Mouse (Mus musculus): ENCODE results near the gene Olfr633. TPM values are rescaled to one million over a fixed set of nuclear protein-coding genes. Genes with fewer than 3 reads are reported as not detected.

Gene Olfr633
- total RNA-seq (2014; rRNA removed), result not detected in 2 replicates
- not detected in 2 replicates for polyA plus RNA-seq (2015; fragmentation: Nextera tagmentation; extraction: Ambion mirVana)

DNA sequence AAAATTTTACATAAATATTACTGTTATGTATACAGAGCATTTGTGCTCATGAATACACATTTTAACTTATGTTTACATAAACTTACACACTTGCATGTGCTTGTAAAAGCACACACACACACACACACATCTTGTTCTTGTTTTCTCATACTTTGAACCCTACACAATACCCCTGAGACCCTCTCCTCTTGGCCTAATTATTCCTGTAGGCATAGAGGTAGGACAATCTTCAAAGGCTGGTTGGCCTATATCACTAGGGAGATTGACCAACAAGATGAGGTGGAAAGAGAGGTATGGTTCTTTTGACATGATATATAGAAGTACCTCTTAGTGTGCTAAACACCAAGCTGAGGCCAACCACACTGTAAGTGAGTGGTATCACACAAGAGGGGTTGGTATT lies at the start of gene Olfr633:
TSS of gene Olfr633 (plus strand) at position 301 of the 400 bp plus-strand sequence.
- no peak within 1 kb of the TSS for H3K27ac ChIP-seq (ENCODE audit: low read depth, low read length)
- no peaks in the 10 kb centered on the region for H3K9me3 ChIP-seq (ENCODE audit: low read length)
- no peaks in the 10 kb centered on the region for H3K27me3 ChIP-seq (ENCODE audit: insufficient read depth, low read length)
- DNase-seq (ENCODE audit: low spot score) (no peak), ATAC-seq (ENCODE audit: low FRiP score) (no peak)
- H3K9ac ChIP-seq (replicated peaks; ENCODE audit: low read length, poor library complexity, severe bottlenecking), result no peak within 1 kb of the TSS
- no peaks in the 10 kb centered on the region for H3K36me3 ChIP-seq (ENCODE audit: insufficient read depth, low read length)
- no peak within 1 kb of the TSS for H3K4me2 ChIP-seq (ENCODE audit: low read depth, low read length, poor library complexity, severe bottlenecking)
- H3K4me1 ChIP-seq (ENCODE audit: insufficient read depth, low read length), result no peaks in the 10 kb centered on the region
- TF ChIP-seq CTCF (IDR thresholded peaks at IDR 0.05), result no peak
- no peak within 1 kb of the TSS for H3K4me3 ChIP-seq (ENCODE audit: low read depth, low read length)

DNA sequence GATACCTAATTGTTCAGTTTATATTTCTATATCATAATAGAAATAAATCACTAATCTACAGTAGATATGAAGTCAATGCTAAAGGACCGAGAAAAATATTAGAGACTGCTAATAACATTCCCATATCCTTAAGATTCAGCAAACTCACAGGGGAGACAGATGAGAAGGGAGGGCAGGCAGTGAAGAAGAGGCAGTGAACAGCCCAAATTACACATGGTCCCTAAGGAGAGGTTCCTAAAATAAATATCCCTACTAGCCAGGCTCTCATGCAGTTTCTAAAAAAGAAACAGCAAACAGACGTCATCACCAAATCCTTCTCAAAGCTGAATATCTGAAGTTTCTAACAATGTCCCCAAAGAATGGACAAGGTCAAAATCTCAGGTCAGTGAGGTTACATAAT lies 41.0 kb upstream of the Olfr633 start, which contains the start of gene Olfr65:
TSS of gene Olfr65 (plus strand) at position 301 of the 400 bp plus-strand sequence.
- Histone ChIP-seq H3K9me3 (ENCODE audit: low read length) (no peaks in the 10 kb centered on the region), H3K27ac (ENCODE audit: low read depth, low read length) (no peak within 1 kb of the TSS), H3K9ac (replicated peaks; ENCODE audit: low read length, poor library complexity, severe bottlenecking) (no peak within 1 kb of the TSS), H3K4me2 (ENCODE audit: low read depth, low read length, poor library complexity, severe bottlenecking) (no peak within 1 kb of the TSS), H3K4me3 (ENCODE audit: low read depth, low read length) (no peak within 1 kb of the TSS), H3K27me3 (ENCODE audit: insufficient read depth, low read length) (no peaks in the 10 kb centered on the region), H3K36me3 (ENCODE audit: insufficient read depth, low read length) (no peaks in the 10 kb centered on the region), H3K4me1 (ENCODE audit: insufficient read depth, low read length) (no peaks in the 10 kb centered on the region)
- 75% methylated on average over 2 of the region's 2 CpGs for WGBS
- ATAC-seq (ENCODE audit: low FRiP score), result no peak
- DNase-seq (ENCODE audit: low spot score), result no peak
- TF ChIP-seq CTCF (IDR thresholded peaks at IDR 0.05), result no peak

DNA sequence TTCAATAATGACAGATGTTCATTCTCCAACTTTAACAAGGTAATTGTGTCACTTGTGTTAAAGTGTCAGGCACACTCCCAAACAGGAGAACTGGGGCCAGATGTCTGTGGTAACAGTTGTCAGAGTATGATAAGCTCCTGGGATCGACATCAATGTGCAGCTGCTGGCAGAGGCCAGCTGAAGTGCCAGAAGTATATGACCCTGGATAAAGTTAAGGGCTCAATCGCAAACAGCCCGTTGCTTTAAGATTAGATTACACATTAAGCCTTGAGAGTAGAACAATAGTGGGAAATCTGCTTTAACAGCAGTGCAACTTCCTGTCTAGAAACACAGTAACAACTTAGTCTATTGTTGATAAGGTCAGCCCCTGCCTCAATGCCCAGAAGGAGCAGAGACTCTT lies 34.2 kb upstream of the Olfr633 start:
- Histone ChIP-seq H3K9ac (replicated peaks; ENCODE audit: low read length, poor library complexity, severe bottlenecking) (no peak overlapping the region), H3K4me3 (ENCODE audit: low read depth, low read length) (no peak overlapping the region), H3K36me3 (ENCODE audit: insufficient read depth, low read length) (no peaks in the 10 kb centered on the region), H3K4me1 (ENCODE audit: insufficient read depth, low read length) (no peaks in the 10 kb centered on the region), H3K27ac (ENCODE audit: low read depth, low read length) (no peak overlapping the region), H3K9me3 (ENCODE audit: low read length) (no peaks in the 10 kb centered on the region), H3K4me2 (ENCODE audit: low read depth, low read length, poor library complexity, severe bottlenecking) (no peak overlapping the region), H3K27me3 (ENCODE audit: insufficient read depth, low read length) (no peaks in the 10 kb centered on the region)
- DNase-seq (ENCODE audit: low spot score), result no peak
- 63% methylated on average over 3 of the region's 3 CpGs for WGBS
- TF ChIP-seq CTCF (IDR thresholded peaks at IDR 0.05), result no peak
- no peak for ATAC-seq (ENCODE audit: low FRiP score)

DNA sequence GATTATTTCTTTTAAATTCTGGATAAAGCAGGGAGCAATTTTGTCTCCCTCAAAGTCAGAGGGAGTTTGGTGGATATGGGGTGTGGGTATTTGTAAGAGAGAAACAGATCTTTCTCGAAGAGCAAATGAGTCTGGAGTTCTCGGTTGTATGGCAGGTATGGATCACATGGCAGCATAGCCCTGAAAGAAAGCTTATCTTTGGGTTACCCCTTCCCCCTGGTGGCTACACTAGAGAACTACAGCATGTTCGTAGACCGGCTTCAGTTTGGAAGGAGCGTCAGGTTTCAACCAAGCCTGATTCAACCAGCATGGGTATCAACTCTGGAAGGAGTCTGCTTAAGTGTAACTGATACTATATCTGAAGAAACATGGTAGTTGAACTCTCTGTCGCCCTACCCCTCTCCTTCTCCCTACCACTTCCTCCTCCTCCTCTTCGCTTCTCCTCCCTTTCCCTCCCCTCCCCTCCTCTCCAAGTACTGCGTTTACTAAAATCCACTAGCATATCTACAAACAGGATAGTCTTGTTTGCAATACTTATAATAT lies 31.2 kb upstream of the Olfr633 start:
- Histone ChIP-seq H3K9ac (replicated peaks; ENCODE audit: low read length, poor library complexity, severe bottlenecking) (no peak overlapping the region), H3K27me3 (ENCODE audit: insufficient read depth, low read length) (no peaks in the 10 kb centered on the region), H3K27ac (ENCODE audit: low read depth, low read length) (no peak overlapping the region), H3K4me3 (ENCODE audit: low read depth, low read length) (no peak overlapping the region), H3K4me1 (ENCODE audit: insufficient read depth, low read length) (no peaks in the 10 kb centered on the region), H3K36me3 (ENCODE audit: insufficient read depth, low read length) (no peaks in the 10 kb centered on the region), H3K9me3 (ENCODE audit: low read length) (no peaks in the 10 kb centered on the region), H3K4me2 (ENCODE audit: low read depth, low read length, poor library complexity, severe bottlenecking) (no peak overlapping the region)
- 60% methylated on average over 8 of the region's 8 CpGs for WGBS
- peak; percentile 37 for TF ChIP-seq CTCF (IDR thresholded peaks at IDR 0.05)
- no peak for ATAC-seq (ENCODE audit: low FRiP score)
- DNase-seq (ENCODE audit: low spot score), result no peak

DNA sequence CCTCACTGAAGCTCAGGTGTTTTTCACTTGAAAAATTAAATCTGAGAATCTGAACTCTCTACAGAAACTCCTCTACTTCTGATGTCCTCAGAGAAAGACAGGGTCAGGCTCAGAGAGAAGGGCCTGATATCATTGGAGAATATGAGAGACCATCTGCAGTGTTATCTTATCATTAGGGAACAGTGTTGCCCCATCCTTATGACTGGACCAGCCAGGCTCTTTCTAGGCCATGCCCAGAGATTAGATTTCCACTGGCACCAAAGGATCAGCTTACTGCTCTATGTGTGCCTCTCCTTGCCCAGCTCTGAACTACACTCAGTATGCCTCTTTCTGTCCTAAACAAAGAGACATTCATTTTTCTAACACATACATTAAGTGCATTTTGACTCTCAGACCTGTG lies 28.9 kb upstream of the Olfr633 start:
- H3K9me3 ChIP-seq (ENCODE audit: low read length), result no peaks in the 10 kb centered on the region
- H3K36me3 ChIP-seq (ENCODE audit: insufficient read depth, low read length), result no peaks in the 10 kb centered on the region
- H3K9ac ChIP-seq (replicated peaks; ENCODE audit: low read length, poor library complexity, severe bottlenecking), result no peak overlapping the region
- no peaks in the 10 kb centered on the region for H3K27me3 ChIP-seq (ENCODE audit: insufficient read depth, low read length)
- H3K27ac ChIP-seq (ENCODE audit: low read depth, low read length), result no peak overlapping the region
- ATAC-seq (ENCODE audit: low FRiP score) (no peak), DNase-seq (ENCODE audit: low spot score) (no peak)
- no peak overlapping the region for H3K4me3 ChIP-seq (ENCODE audit: low read depth, low read length)
- H3K4me2 ChIP-seq (ENCODE audit: low read depth, low read length, poor library complexity, severe bottlenecking), result no peak overlapping the region
- no peaks in the 10 kb centered on the region for H3K4me1 ChIP-seq (ENCODE audit: insufficient read depth, low read length)
- no peak for TF ChIP-seq CTCF (IDR thresholded peaks at IDR 0.05)

DNA sequence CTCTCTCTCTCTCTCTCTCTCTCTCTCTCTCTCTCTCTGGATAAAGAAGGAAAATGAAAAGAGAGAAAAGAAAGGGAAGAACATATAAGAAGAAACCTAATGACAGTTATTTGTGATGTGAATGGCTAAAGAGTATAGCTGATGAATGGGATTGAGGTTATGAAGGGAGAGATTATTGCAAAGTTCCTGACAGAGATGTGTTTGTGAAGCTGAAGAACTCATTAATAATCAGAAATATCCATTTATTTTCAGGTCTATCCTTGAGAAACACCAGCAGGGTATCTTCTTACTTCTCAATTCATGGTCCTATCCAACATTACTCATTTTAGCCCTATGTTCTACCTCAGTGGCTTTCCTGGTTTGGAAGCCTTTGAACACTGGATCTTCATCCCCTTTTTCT lies 15.7 kb upstream of the Olfr633 start, which contains the start of gene Olfr631:
TSS of gene Olfr631 (plus strand) at position 301 of the 400 bp plus-strand sequence.
- no peaks in the 10 kb centered on the region for H3K4me1 ChIP-seq (ENCODE audit: insufficient read depth, low read length)
- H3K27ac ChIP-seq (ENCODE audit: low read depth, low read length), result no peak within 1 kb of the TSS
- TF ChIP-seq CTCF (IDR thresholded peaks at IDR 0.05), result no peak
- H3K4me2 ChIP-seq (ENCODE audit: low read depth, low read length, poor library complexity, severe bottlenecking), result no peak within 1 kb of the TSS
- no peak within 1 kb of the TSS for H3K4me3 ChIP-seq (ENCODE audit: low read depth, low read length)
- H3K9ac ChIP-seq (replicated peaks; ENCODE audit: low read length, poor library complexity, severe bottlenecking), result no peak within 1 kb of the TSS
- no peaks in the 10 kb centered on the region for H3K36me3 ChIP-seq (ENCODE audit: insufficient read depth, low read length)
- H3K27me3 ChIP-seq (ENCODE audit: insufficient read depth, low read length), result no peaks in the 10 kb centered on the region
- DNase-seq (ENCODE audit: low spot score), result no peak
- no peak for ATAC-seq (ENCODE audit: low FRiP score)
- H3K9me3 ChIP-seq (ENCODE audit: low read length), result no peaks in the 10 kb centered on the region
